Mouse (Mus musculus): ENCODE results near the gene Nrg4. TPM values are rescaled to one million over a fixed set of nuclear protein-coding genes. Genes with fewer than 3 reads are reported as not detected.

Gene Nrg4
- total RNA-seq, 2 experiments from 2014 or later, result not detected

DNA sequence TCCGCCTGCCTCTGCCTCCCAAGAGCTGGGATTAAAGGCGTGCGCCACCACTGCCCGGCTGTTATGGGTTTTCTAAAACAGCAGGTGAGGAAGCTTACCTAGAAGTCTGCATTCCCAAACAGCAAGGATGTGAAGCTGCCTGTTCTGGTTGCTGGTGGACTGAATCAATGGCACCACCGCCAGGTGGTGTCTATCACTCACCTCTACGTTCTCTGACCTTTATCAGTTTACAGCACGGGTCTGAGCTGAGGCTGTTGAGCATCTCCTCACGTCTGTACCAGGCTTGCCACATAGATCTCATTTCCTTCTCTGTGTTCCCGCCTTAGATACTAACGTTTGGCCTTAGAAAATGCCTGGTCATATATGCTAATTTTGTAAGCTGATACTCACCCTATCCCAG, 97.6 kb downstream of the Nrg4 start:
- peak; percentile 65; the same call in 1 of the 2 replicates for ATAC-seq (replicated peaks; ENCODE audit: low FRiP score, low TSS enrichment, poor library complexity, severe bottlenecking)

DNA sequence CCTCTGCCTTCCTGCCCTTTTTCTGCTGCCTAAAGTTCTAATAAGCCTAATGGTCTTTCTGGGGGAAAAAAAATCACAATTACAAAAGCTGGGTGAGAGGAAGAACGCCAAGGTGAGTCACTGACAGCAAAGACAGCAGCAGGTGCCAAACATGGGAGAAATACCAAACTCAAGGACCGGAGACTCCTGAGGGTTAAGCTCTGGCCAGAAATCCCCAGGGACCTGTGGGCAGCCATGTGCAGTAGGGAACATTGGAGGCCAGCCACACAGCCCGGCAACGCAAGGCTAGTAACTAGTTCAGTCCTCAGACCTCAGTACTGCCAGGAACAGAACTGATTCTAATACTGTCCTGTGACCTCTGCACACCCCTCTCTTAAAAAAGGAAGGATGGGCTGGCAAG, 98.5 kb downstream of the Nrg4 start:
- ATAC-seq (replicated peaks; ENCODE audit: low FRiP score, low TSS enrichment, poor library complexity, severe bottlenecking), result no peak

DNA sequence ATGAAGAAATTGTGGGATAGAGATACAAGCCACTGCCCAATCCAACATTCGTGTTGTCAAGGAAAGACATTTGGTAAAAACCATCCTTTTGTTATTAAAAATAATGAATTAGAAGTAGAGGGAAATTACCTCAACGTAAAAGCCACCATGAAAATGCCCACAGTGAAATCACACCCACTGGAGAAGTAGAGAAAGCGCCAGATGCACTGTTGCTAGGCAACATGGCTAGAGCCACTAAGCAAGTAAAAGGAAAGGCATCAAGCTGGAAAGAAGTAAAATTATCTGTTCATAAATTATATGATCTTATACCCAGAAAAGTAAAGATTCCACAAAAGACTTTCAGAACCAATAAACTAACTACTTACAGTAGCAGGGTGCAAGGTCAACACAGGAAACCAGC, 100.4 kb downstream of the Nrg4 start:
- ATAC-seq (replicated peaks; ENCODE audit: low FRiP score, low TSS enrichment, poor library complexity, severe bottlenecking), result no peak

DNA sequence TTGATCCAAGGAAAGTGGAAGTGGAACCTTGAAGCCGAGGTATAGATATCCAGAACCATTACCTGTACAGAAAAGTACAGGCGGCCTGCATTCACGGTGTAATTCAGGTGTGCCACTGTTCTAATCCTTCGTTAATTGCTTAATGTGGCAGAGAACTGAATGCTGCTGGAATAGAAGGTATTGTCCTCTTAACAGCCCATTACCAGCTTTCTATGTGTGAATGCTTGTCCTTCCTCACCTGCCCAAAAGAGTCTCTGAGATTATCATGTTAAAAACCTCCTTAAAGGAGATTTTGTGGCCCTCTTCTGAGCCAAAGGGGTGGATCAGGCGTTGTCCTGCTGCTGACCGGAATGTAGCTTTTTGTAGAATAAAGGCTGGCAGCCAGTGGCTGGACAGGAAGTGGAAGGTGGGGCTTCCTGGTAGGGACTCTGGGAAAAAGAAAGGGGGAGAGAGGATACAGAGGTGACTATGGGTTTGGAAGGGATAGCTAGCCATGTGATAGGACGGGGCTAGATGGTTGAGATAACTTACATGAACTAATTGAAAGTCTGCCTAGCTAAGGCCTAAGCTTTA, 101.4 kb downstream of the Nrg4 start:
- no peak for ATAC-seq (replicated peaks; ENCODE audit: low FRiP score, low TSS enrichment, poor library complexity, severe bottlenecking)

DNA sequence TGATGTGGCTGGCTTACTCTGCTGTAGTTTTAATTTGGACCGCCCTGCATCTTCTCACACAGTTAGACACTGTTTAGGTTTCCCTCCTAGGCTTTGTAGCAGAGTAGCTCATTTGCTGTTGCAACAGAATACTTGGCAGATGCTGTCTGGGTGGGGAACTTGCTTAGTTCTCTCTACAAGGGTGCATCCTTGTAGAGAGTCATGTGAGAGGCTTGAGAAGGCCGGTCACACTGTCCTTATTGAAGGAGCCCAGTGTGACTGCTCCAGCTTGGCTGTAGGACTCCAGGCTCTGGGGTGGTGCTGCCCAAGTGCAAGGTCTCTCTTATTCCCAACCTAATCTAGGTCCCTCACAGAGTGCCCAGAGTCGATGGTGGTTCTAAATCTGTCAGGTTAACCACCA, 109.3 kb downstream of the Nrg4 start:
- no peak for ATAC-seq (replicated peaks; ENCODE audit: low FRiP score, low TSS enrichment, poor library complexity, severe bottlenecking)

DNA sequence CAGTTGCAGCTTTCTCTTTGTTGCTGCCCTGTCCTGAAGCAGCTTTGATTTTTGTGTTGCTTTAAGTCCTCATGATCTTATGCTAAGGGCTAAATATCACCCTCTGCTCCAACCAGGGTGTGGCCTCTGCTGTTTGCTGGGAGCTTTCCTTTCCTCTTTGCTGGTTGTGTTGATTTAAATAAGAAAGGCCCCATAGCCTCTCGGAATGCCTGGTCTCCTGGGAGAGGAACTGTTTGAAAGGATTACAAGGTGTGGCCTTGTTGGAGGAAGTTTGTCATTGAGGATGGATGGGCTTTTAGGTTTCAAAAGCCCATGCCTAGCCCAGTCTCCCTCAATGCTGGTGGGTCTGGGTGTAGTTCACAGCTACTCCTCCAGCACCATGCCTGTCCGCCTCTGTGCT, 110.6 kb downstream of the Nrg4 start:
- ATAC-seq (replicated peaks; ENCODE audit: low FRiP score, low TSS enrichment, poor library complexity, severe bottlenecking), result no peak

DNA sequence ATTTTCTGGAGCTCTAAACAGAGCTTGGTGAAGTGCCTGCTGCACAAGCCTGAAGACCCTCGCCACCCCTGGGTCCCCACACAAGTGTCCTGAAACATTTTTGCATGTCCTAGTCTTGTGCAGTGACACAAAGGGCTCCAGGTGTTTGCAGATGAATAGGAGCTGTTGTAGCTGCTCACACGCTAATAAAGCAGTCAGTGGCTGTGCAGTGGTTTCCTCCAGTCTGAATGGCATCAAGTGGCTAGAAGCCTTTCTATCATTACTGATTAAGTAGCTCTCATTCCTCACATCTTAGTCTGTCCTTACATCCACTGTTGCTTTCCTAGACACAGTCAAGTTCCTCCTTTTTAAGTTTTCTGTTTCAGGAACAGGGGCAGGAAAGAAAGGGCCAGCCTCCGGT, 111.0 kb downstream of the Nrg4 start:
- no peak for ATAC-seq (replicated peaks; ENCODE audit: low FRiP score, low TSS enrichment, poor library complexity, severe bottlenecking)

DNA sequence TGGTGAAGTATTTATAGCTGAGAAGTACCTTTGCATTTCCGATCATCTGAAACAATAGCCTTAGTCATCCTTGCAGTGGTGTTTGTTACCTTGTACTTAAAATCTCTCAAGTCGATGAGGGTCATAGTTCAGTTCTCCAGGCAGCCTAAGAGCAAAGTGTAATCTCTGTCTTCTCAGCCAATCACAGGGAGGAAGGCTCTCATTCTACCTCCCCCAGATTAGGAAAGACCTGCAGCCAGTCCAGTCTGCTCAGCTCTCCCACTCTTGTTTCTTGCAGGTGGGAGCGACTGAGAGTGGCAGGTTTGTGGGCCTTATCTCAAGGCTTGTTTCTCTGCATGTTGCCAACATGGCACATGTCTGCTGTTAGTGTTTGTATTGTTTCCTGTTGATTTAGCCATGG, 111.6 kb downstream of the Nrg4 start:
- ATAC-seq (replicated peaks; ENCODE audit: low FRiP score, low TSS enrichment, poor library complexity, severe bottlenecking), result no peak

DNA sequence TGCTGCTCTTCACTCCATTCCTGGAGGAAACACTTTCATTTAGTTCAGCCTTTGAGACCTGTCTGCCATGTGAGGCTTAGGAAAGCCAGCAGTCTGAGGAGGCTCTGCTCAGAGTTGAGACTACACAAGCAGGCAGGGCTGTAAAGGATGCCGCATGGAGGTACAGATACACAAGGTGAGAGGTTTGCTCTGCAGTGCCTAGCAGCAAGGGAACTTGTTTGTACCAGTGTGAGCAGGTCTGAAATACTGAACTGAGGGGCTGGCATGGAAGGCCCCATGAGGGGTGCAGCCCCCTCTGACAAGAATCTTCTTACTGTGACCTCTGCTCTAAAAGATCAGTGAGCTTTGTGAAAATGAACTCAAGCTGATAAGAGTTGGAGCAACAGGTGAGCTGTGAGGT, 113.2 kb downstream of the Nrg4 start:
- no peak for ATAC-seq (replicated peaks; ENCODE audit: low FRiP score, low TSS enrichment, poor library complexity, severe bottlenecking)

DNA sequence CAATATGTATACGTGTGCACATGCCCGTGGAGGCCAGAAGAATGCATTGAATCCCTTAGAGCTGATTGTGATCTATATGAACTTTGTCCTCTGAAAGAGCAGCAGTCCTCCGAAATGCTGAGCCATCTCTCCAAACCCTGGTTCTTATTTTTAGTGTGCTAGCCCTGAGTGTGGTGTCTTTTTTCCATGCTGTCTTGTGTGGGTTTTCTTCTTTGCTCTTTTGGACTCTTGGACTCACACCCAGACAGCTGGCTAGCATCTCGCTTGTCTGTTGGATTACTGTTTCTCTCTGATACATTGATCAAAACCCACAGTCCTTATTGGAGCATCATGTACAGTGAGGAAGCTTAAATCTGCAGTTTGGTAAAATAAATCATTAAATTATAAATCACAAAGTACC, 115.0 kb downstream of the Nrg4 start:
- no peak for ATAC-seq (replicated peaks; ENCODE audit: low FRiP score, low TSS enrichment, poor library complexity, severe bottlenecking)

DNA sequence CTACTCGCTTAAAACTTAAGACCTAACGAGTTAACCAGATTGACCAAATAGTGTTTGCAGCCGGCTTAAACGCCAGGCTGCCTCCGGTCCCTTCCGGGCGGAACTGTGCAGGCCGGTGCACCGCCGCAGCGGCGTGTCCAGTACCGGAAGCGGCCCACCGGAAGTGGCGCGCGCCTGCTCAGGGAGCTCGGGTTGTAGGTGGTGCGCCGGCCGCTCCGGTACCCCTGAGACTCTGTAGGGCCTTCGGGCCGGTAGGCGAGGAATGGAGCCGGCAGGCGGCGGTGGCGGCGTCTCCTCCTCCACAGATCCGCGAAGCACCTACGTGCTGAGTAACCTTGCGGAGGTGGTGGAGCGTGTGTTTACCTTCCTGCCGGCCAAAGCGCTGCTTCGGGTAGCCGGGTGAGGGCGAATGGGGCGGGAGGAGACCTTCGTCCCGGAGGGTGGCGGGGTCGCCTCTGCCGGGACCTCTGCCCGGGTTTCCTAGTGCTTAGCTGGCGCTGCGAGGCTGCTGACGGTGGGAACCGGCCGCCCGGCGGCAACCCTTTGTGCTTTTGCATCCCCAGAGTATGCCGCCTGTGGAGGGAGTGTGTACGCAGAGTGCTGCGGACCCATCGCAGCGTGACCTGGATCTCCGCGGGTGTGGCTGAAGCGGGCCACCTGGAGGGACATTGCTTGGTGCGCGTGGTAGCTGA, 117.7 kb downstream of the Nrg4 start, which contains the start of gene Fbxo22:
Gene Fbxo22, plus strand, starts transcription at position 136 of the 692 bp plus-strand sequence.
- peak; percentile 98 for ATAC-seq (replicated peaks; ENCODE audit: low FRiP score, low TSS enrichment, poor library complexity, severe bottlenecking)

DNA sequence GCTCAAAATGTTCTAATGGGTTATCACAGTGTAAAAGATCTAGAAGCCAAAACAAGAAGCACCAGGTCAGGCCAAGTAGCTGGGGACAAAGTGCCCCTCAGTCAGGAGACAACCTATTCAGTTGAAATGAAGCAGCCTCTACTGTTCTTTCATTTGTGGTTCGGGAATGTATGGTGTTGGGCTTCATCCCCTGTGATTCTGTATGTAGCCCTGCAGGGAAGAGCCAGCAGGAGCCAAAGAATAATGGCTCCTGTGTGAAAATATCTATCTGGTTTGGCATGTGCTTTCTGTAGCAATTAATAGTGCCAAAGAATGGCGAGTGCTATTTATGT, 118.2 kb downstream of the Nrg4 start:
- peak; percentile 17; the same call in 1 of the 2 replicates for ATAC-seq (replicated peaks; ENCODE audit: low FRiP score, low TSS enrichment, poor library complexity, severe bottlenecking)

DNA sequence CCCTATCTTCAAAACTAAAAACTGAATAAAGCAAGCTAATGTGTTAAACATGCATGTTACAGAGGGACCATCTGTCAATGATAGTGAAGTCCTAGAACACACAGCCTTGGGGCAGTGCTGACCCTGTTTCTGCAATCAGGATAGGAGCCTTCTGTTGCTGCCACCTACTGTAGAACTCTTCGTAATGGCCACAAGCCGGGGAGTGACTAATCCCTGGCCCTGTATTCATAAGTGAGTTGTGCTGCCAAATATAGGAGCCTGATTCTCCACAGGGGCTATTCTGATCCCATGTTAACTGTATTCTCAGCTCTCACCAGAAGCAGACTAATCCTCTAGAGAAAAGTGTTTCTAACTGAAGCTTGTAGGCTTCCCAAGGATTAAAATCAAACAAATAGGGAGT, 127.3 kb downstream of the Nrg4 start:
- ATAC-seq (replicated peaks; ENCODE audit: low FRiP score, low TSS enrichment, poor library complexity, severe bottlenecking), result no peak

DNA sequence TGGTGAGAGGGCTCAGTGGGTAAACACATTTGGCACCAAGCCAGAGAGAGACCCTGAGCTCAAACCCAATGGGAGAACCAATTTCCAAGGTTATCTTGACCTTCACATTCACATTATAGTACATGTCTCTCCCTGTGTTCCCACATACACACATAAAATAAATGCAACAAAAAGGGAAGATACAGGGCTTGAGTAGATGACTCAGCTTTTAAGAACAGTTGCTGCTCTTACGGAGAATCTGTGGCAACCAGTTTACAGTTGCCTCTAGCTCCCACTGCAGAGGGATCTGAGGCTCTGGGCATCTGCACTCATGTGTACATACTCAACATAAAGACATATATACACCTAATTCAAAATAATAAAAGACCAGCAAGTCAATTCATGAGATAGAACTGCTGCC, 128.4 kb downstream of the Nrg4 start:
- no peak for ATAC-seq (replicated peaks; ENCODE audit: low FRiP score, low TSS enrichment, poor library complexity, severe bottlenecking)

DNA sequence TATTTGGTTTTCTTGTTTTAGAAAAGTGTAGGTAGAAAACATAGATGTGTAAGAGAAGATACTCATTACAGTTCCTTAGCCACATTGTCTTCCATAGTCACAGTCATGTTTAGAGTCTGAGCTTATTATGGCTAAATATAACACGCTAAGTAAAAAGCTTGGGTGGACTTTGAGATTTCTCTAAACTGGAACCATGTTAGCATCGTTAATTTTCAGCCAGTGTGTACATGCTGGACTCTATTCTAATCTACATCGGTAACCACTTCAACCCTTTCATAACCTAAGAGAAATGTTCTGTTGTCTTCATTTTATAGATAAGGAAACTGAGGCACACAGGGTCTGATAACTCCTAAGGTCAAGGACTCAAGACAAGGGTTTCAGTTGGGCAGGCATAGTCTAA, 130.8 kb downstream of the Nrg4 start:
- no peak for ATAC-seq (replicated peaks; ENCODE audit: low FRiP score, low TSS enrichment, poor library complexity, severe bottlenecking)

DNA sequence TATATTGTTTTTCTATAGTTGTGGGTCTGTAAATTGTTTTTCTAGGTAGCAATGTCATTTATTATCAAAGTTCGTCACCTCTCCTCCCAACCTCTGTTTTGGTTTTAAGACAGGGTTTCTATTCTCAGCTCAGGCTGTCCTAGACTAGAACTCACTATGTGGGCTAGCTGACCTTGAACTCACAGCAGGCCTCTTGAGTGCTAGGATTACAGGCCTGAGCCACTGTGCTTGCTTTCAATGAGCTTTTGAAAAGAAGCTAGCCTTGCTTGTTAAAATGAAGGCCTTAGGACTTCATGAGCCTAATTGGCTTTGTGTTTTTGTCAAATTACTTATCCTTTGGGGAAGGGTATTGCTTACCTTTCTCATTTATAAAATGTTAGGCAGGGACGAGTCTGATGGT, 152.4 kb downstream of the Nrg4 start:
- ATAC-seq (replicated peaks; ENCODE audit: low FRiP score, low TSS enrichment, poor library complexity, severe bottlenecking), result no peak

DNA sequence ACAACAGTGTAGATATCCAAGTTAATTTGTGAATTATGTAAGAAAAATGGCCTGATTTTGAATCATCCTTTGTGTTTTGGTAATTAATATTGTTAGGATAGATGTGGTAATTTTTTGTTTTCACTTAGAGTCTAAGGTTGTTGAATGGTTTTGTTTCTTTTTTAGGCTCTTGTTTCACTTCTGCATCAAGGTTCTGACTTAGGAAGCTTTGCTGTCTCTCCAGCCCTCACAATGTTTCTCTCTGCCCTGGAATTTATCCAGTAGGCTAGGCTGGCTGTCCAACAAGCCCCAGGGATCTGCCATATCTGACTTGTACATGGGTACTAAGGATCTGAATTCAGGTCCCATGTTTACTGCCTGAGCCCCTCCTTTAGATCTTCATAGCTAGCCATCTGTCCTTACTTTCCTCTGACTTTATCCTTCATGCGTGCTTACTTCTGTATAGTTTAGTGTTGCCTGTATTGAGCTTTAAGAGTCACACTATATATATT, 154.4 kb downstream of the Nrg4 start:
- no peak for ATAC-seq (replicated peaks; ENCODE audit: low FRiP score, low TSS enrichment, poor library complexity, severe bottlenecking)

DNA sequence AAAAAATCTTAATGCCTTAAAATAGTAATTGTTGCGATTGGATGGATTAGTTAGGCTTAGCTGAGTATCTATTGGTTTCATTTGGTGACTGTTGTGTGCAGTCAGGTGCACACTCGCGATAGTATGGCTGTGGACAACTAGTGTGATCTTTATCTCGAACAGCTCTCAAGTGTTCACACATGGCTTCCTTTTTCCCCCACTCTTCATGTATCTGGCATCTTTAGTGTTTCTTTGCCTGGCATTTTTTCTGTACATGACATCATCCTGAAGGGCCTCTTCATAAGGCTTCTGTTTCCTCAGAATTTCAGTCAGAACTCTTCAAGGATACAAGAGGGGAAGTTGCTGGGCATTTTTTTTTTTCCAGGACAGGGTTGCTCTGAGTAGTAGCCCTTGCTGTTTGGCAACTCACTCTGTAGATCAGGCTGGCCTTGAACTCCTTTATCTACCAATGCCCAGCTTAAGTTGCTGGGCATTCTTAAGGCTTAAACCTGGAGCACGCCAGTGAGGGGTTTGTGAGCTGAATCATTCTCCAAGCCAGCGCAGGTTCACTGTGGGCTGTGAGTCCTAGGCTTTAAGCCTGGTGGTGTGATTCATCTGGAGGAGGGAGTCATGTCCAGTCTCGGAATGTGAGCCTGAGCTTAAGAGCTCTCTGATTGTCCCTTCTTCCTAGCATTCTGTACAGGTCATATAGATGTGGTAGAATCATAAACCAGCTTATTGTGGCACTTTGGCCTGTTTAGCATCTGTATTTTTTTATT, 155.8 kb downstream of the Nrg4 start:
- peak; percentile 91 for ATAC-seq (replicated peaks; ENCODE audit: low FRiP score, low TSS enrichment, poor library complexity, severe bottlenecking)
